In genomic region chr7:25006586-25007364, GRCm38 (mm10) we compare ENCODE assay signal across 8 mouse cellular contexts. TPM values are rescaled to one million over a fixed set of nuclear protein-coding genes. Genes with fewer than 3 reads are reported as not detected.
DNase-seq lines count a peak whose midpoint lies in the region; ATAC-seq and TF ChIP-seq lines count a peak whose summit lies in the region.

No protein-coding gene starts in this region.

- WGBS in lung, adult 2 months, result 75% methylated on average over 12 of the region's 12 CpGs
- 70% methylated on average over 12 of the region's 12 CpGs for WGBS in neural tube, embryonic 15.5 days

- TF ChIP-seq CTCF in lung, adult 2 months (IDR thresholded peaks at IDR 0.05; ENCODE audit: insufficient read depth, low read length), result no peak

- no peaks in the 10 kb centered on the region for H3K9me3 ChIP-seq in neural tube, embryonic 15.5 days (replicated peaks)

- no peak overlapping the region for H3K4me3 ChIP-seq in lung, adult 2 months (replicated peaks; ENCODE audit: extremely low read depth, low read depth, low read length)
- no peak overlapping the region for H3K4me3 ChIP-seq in neural tube, embryonic 15.5 days (replicated peaks)

- H3K27me3 ChIP-seq in neural tube, embryonic 15.5 days (replicated peaks), result peaks cover 5% of the 10 kb centered on the region

- no peak overlapping the region for H3K9ac ChIP-seq in neural tube, embryonic 15.5 days (replicated peaks)

- ATAC-seq in neural tube, embryonic 15.5 days (ENCODE audit: low FRiP score), result no peak

- peak overlapping the region; percentile 57 for H3K4me2 ChIP-seq in neural tube, embryonic 15.5 days

- H3K27ac ChIP-seq in neural tube, embryonic 15.5 days (replicated peaks), result peak overlapping the region; percentile 95

- H3K4me1 ChIP-seq in lung, adult 2 months (ENCODE audit: control insufficient read depth, insufficient read depth, low read length), result no peaks in the 10 kb centered on the region
- H3K4me1 ChIP-seq in neural tube, embryonic 15.5 days, result peaks cover 79% of the 10 kb centered on the region

- TF ChIP-seq POLR2A in lung, adult 2 months (IDR thresholded peaks at IDR 0.05; ENCODE audit: borderline replicate concordance, extremely low read depth, low read depth, low read length), result no peak

- peak; percentile 72 to 86 for DNase-seq in left cerebral cortex, adult 18-20 months (ENCODE audit: low spot score in 2 of 2)
- DNase-seq in left cerebral cortex, postnatal 10 days (ENCODE audit: extremely low spot score in 1 of 2, low spot score in 2 of 2), result no peak
- peak; percentile 67 for DNase-seq in fibroblast of lung, adult 2 months (ENCODE audit: low read depth)
- DNase-seq in lung, adult 2 months, result peak; percentile 32
- no peak for DNase-seq in kidney, adult 18-20 months
- DNase-seq in layer of hippocampus, postnatal 25 days (ENCODE audit: extremely low spot score in 1 of 2, low spot score in 1 of 2), result no peak
- no peak for DNase-seq in kidney, adult 11 months

- intact Hi-C loops in left cerebral cortex, postnatal 10 days (cut with DNase I), result no loop called here

- H3K36me3 ChIP-seq in neural tube, embryonic 15.5 days, result no peaks in the 10 kb centered on the region; the same call in 1 of the 2 replicates

RNA-seq across cellular contexts. Expression of gene Atp1a3, which starts 1.0 kb away (rescaled TPM):
- 1,000 to 10,000 TPM; 1,987 to 2,019 TPM for total RNA-seq in left cerebral cortex, adult 18-20 months (2021)
- total RNA-seq in left cerebral cortex, postnatal 10 days (2021), result 1,000 to 10,000 TPM; 2,078 to 2,206 TPM
- polyA plus RNA-seq in lung, adult 2 months (2012; rRNA removed), result 4.8 and 7.1 TPM in 2 replicates
- 538 and 586 TPM in 2 replicates for polyA plus RNA-seq in neural tube, embryonic 15.5 days (2015; fragmentation: Nextera tagmentation; extraction: Ambion mirVana)
- total RNA-seq in layer of hippocampus, postnatal 25 days (2021), result 1,000 to 10,000 TPM; 2,623 to 2,665 TPM

RNA-seq across cellular contexts. Expression of gene Rabac1, which starts 34.2 kb away (rescaled TPM):
- total RNA-seq in left cerebral cortex, adult 18-20 months (2021), result 100 to 1,000 TPM; 305 to 355 TPM
- total RNA-seq in left cerebral cortex, postnatal 10 days (2021), result 100 to 1,000 TPM; 293 to 300 TPM
- polyA plus RNA-seq in lung, adult 2 months (2012; rRNA removed), result 806 and 948 TPM in 2 replicates
- polyA plus RNA-seq in neural tube, embryonic 15.5 days (2015; fragmentation: Nextera tagmentation; extraction: Ambion mirVana), result 297 and 336 TPM in 2 replicates
- 100 to 1,000 TPM; 270 to 302 TPM for total RNA-seq in layer of hippocampus, postnatal 25 days (2021)

Comparison
In these comparisons a context has a peak if more than half of its experiments do, and no peak if none do; other contexts are left out.
1. DNase-seq: peak in left cerebral cortex, adult 18-20 months (2 of 2), fibroblast of lung, adult 2 months (single experiment) and lung, adult 2 months (single experiment); none in left cerebral cortex, postnatal 10 days (0 of 2), kidney, adult 18-20 months (single experiment), layer of hippocampus, postnatal 25 days (0 of 2) and kidney, adult 11 months (single experiment).